Mouse (Mus musculus) heart, postnatal 0 days (tissue): ENCODE results near the gene Mctp1.
A peak's percentile ranks its signal among the peaks of the same experiment; 100 is the strongest.

ENCODE experiments used
- CTCF ChIP-seq: IDR thresholded peaks from 2 replicates; pipeline ENCODE4 v1.5.1; 2016; ENCODE audit warnings: antibody characterized with exemption, control low read depth, low read depth
- EP300 ChIP-seq: IDR thresholded peaks from 2 replicates; pipeline ENCODE4 v1.6.1; 2016; ENCODE audit warnings: antibody characterized with exemption, low read depth

DNA sequence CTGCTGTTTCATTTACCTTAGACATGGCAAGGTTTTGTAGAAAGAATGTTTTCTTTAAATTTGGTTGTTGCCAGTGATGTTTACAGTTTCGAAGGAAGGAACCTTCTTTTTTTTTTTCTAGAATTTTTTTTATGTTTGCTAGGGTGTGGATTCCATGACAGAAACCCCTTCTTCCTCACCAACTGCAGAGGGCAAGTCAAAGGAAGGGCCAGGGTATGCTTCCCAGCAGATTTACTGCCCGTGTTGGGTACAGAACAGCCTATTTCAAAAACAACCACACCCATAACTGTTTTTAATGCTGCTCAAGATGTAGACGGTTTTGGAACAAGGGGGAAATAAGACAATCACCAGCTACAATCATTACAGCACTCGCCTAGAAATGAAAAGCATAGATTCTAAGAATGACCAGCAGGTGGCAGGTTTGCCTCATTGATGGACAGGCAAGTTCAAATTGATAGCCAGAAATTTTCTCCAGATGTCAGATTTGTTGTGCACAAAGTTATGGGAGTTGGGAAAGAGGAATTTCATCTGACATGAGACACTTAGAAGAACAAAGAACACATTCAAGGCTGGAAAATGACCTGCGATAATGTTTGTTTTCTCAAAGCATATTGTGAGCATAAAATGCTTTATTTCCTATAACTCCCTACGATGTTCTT lies 375.6 kb downstream of the Mctp1 start:
- TF ChIP-seq CTCF = peak; percentile 73
- no peak for TF ChIP-seq EP300
